Mouse (Mus musculus): ENCODE results near the gene Map1b. TPM values are rescaled to one million over a fixed set of nuclear protein-coding genes. Genes with fewer than 3 reads are reported as not detected.

Gene Map1b
- polyA plus RNA-seq, 2 experiments: 0.19 to 1.7 TPM

DNA sequence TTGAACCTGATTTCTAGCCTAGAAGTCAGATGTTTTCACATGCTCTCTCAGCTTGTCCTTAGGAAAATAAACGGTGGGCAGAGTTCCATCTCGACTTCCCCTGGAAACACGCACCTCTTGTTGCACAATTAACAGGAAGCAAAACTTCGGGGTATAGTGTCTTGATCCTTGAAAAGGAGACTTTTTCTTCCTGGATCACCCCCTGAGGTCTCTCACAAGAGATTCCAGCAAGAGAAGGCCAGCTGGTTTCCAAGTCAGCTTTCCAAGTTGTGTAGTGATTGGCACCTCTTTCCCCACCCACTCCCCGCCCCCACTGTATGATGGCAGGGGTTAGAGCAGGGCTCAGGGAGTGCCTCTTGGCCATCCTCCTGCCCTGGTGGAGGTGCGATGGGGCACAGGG is 28.9 kb upstream of the Map1b start:
- 0 out of 4 replicates have a peak, but pooled peaks cover 0 to 1% of the 10 kb centered on the region in 2 experiments for H3K4me1 ChIP-seq (replicated peaks; ENCODE audit: control insufficient read depth in 2 of 2, insufficient read depth in 2 of 2, low read length in 1 of 2)
- no peak overlapping the region for H3K9ac ChIP-seq (replicated peaks)
- H3K4me3 ChIP-seq (ENCODE audit: insufficient read depth in 1 of 2, low read depth in 2 of 2, low read length in 2 of 2): no peak overlapping the region
- H3K4me2 ChIP-seq (ENCODE audit: low read depth): no peak overlapping the region
- no peak for TF ChIP-seq EP300 (IDR thresholded peaks at IDR 0.05; ENCODE audit: low read depth)
- TF ChIP-seq CTCF (IDR thresholded peaks at IDR 0.05; ENCODE audit: low read depth): no peak
- DNase-seq (ENCODE audit: low read depth in 3 of 3, low spot score in 3 of 3) (no peak), ATAC-seq (ENCODE audit: insufficient read depth) (no peak)
- H3K27me3 ChIP-seq (ENCODE audit: control insufficient read depth, insufficient read depth, low read length): no peaks in the 10 kb centered on the region
- 46% methylated on average over 6 of the region's 6 CpGs for WGBS (ENCODE audit: insufficient replicate concordance)
- no peak overlapping the region for H3K27ac ChIP-seq
- H3K36me3 ChIP-seq (replicated peaks; ENCODE audit: control insufficient read depth, insufficient read depth, low read depth): no peaks in the 10 kb centered on the region
- H3K9me3 ChIP-seq (ENCODE audit: control insufficient read depth, low read length): no peaks in the 10 kb centered on the region

- H3K27me3 ChIP-seq (ENCODE audit: control insufficient read depth, insufficient read depth, low read length): no peaks in the 10 kb centered on the region
- no peaks in the 10 kb centered on the region for H3K9me3 ChIP-seq (ENCODE audit: control insufficient read depth, low read length)
- no peaks in the 10 kb centered on the region for H3K36me3 ChIP-seq (replicated peaks; ENCODE audit: control insufficient read depth, insufficient read depth, low read depth)
- no peak overlapping the region for H3K4me2 ChIP-seq (ENCODE audit: low read depth)
- H3K4me1 ChIP-seq (replicated peaks; ENCODE audit: control insufficient read depth in 2 of 2, insufficient read depth in 2 of 2, low read length in 1 of 2): 0 out of 4 replicates have a peak, but pooled peaks cover 0 to 1% of the 10 kb centered on the region in 2 experiments
- DNase-seq (ENCODE audit: low read depth in 3 of 3, low spot score in 3 of 3) (no peak), ATAC-seq (ENCODE audit: insufficient read depth) (no peak)
- no peak overlapping the region for H3K4me3 ChIP-seq (ENCODE audit: insufficient read depth in 1 of 2, low read depth in 2 of 2, low read length in 2 of 2)
- no peak overlapping the region for H3K27ac ChIP-seq
- no peak overlapping the region for H3K9ac ChIP-seq (replicated peaks)
- 31% methylated on average over 21 of the region's 21 CpGs for WGBS (ENCODE audit: insufficient replicate concordance)
- no peak for TF ChIP-seq EP300 (IDR thresholded peaks at IDR 0.05; ENCODE audit: low read depth)
- TF ChIP-seq CTCF (IDR thresholded peaks at IDR 0.05; ENCODE audit: low read depth): no peak
These were observed 25.3 kb upstream of the Map1b start for GRCm38 (mm10) chr13:99541429-99542267.

DNA sequence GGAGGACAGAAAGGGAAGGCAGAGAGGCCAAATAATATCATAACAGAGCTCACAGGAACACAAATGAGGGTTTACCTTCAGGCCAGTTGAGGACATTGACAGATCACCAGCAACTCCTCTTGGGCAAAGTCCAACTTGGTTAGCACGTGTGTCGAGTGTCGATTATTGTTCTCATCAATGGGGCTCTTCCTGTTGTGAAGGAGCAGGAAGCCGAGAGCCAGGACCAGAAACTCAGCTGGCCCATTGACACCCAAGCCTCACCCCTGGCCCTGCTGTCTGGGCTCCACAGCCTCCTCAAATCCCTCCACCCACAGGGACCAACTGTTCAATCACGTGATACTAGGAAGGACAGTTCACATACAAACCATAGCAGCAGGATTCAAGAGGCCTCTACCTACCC is 22.9 kb upstream of the Map1b start:
- Histone ChIP-seq H3K4me3 (ENCODE audit: insufficient read depth in 1 of 2, low read depth in 2 of 2, low read length in 2 of 2) (no peak overlapping the region), H3K36me3 (replicated peaks; ENCODE audit: control insufficient read depth, insufficient read depth, low read depth) (no peaks in the 10 kb centered on the region), H3K4me1 (replicated peaks; ENCODE audit: control insufficient read depth in 2 of 2, insufficient read depth in 2 of 2, low read length in 1 of 2) (0 out of 4 replicates have a peak, but pooled peaks cover 0 to 1% of the 10 kb centered on the region in 2 experiments), H3K4me2 (ENCODE audit: low read depth) (no peak overlapping the region), H3K27ac (no peak overlapping the region), H3K27me3 (ENCODE audit: control insufficient read depth, insufficient read depth, low read length) (no peaks in the 10 kb centered on the region), H3K9me3 (ENCODE audit: control insufficient read depth, low read length) (no peaks in the 10 kb centered on the region), H3K9ac (replicated peaks) (no peak overlapping the region)
- DNase-seq (ENCODE audit: low read depth in 3 of 3, low spot score in 3 of 3): no peak
- TF ChIP-seq EP300 (IDR thresholded peaks at IDR 0.05; ENCODE audit: low read depth) (no peak), CTCF (IDR thresholded peaks at IDR 0.05; ENCODE audit: low read depth) (no peak)
- ATAC-seq (ENCODE audit: insufficient read depth): no peak
- 46% methylated on average over 5 of the region's 5 CpGs for WGBS (ENCODE audit: insufficient replicate concordance)

GRCm38 (mm10) chr13:99538851-99539250 is 22.5 kb upstream of the Map1b start:
- Histone ChIP-seq H3K9me3 (ENCODE audit: control insufficient read depth, low read length) (no peaks in the 10 kb centered on the region), H3K4me2 (ENCODE audit: low read depth) (no peak overlapping the region), H3K4me1 (replicated peaks; ENCODE audit: control insufficient read depth in 2 of 2, insufficient read depth in 2 of 2, low read length in 1 of 2) (0 out of 4 replicates have a peak, but pooled peaks cover 0 to 1% of the 10 kb centered on the region in 2 experiments), H3K27ac (no peak overlapping the region), H3K9ac (replicated peaks) (no peak overlapping the region), H3K27me3 (ENCODE audit: control insufficient read depth, insufficient read depth, low read length) (no peaks in the 10 kb centered on the region), H3K4me3 (ENCODE audit: insufficient read depth in 1 of 2, low read depth in 2 of 2, low read length in 2 of 2) (no peak overlapping the region), H3K36me3 (replicated peaks; ENCODE audit: control insufficient read depth, insufficient read depth, low read depth) (no peaks in the 10 kb centered on the region)
- 60% methylated on average over 11 of the region's 11 CpGs for WGBS (ENCODE audit: insufficient replicate concordance)
- ATAC-seq (ENCODE audit: insufficient read depth) (no peak), DNase-seq (ENCODE audit: low read depth in 3 of 3, low spot score in 3 of 3) (no peak)
- TF ChIP-seq CTCF (IDR thresholded peaks at IDR 0.05; ENCODE audit: low read depth) (no peak), EP300 (IDR thresholded peaks at IDR 0.05; ENCODE audit: low read depth) (no peak)

DNA sequence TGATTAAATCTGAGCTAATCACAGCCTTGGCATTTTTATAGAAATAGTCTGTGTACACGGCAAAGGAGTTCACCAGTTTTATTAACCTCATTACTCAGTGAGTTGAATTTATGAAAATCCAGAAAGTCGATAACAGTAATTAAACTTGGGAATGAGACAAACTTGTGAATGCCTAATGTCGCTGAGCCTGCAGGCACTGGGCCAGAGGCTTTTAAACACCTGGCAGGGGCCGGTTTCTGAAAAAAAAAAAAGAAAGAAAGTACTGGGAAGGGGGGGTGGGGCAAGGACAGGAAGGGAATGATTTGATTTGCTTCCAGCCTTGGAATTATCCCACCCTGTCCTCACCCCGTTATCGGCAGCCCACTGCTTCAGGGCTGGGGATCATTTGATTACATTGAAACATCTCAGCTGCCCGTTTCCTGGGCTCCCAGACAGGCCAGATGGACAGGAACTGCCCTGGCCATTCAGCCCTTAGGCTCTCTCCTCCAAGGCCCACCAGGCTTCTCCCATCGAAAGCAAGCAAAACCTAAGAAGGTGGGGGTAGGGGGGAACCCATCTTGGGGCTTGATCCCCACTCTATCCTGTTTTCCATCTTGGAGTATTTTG is 21.7 kb upstream of the Map1b start:
- Histone ChIP-seq H3K27ac (no peak overlapping the region), H3K9me3 (ENCODE audit: control insufficient read depth, low read length) (no peaks in the 10 kb centered on the region), H3K9ac (replicated peaks) (no peak overlapping the region), H3K27me3 (ENCODE audit: control insufficient read depth, insufficient read depth, low read length) (no peaks in the 10 kb centered on the region), H3K4me1 (replicated peaks; ENCODE audit: control insufficient read depth in 2 of 2, insufficient read depth in 2 of 2, low read length in 1 of 2) (0 out of 4 replicates have a peak, but pooled peaks cover 0 to 1% of the 10 kb centered on the region in 2 experiments), H3K4me2 (ENCODE audit: low read depth) (no peak overlapping the region), H3K4me3 (ENCODE audit: insufficient read depth in 1 of 2, low read depth in 2 of 2, low read length in 2 of 2) (no peak overlapping the region), H3K36me3 (replicated peaks; ENCODE audit: control insufficient read depth, insufficient read depth, low read depth) (no peaks in the 10 kb centered on the region)
- no peak for TF ChIP-seq CTCF (IDR thresholded peaks at IDR 0.05; ENCODE audit: low read depth)
- no peak for TF ChIP-seq EP300 (IDR thresholded peaks at IDR 0.05; ENCODE audit: low read depth)
- no peak for ATAC-seq (ENCODE audit: insufficient read depth)
- no peak for DNase-seq (ENCODE audit: low read depth in 3 of 3, low spot score in 3 of 3)
- WGBS (ENCODE audit: insufficient replicate concordance): 39% methylated on average over 8 of the region's 8 CpGs

Data from liver, embryonic 14.5 days (tissue).